Mouse (Mus musculus) embryonic facial prominence, embryonic 10.5 days (tissue): ENCODE results near the gene Zbtb40. TPM values are rescaled to one million over a fixed set of nuclear protein-coding genes. Genes with fewer than 3 reads are reported as not detected.

Experiments used
- DNase-seq: peaks from one replicate; pipeline ENCODE4 v3.0.0-alpha.2; 2017; ENCODE audit warnings: low spot score
- H3K27ac ChIP-seq: fragments of 300-500 bp; sonication (generic); replicated peaks from 2 replicates; pipeline ENCODE4 v1.5.1; 2016; ENCODE audit warnings: mild to moderate bottlenecking
- H3K27me3 ChIP-seq: fragments of 300-500 bp; sonication (generic); replicated peaks from 2 replicates; pipeline ENCODE4 v1.6.1; 2016; ENCODE audit warnings: low read depth, mild to moderate bottlenecking; ENCODE audit not compliant: poor library complexity, severe bottlenecking
- H3K36me3 ChIP-seq: fragments of 300-500 bp; sonication (generic); replicated peaks from 2 replicates; pipeline ENCODE4 v1.6.1; 2016; ENCODE audit warnings: mild to moderate bottlenecking, moderate library complexity
- H3K4me1 ChIP-seq: fragments of 300-500 bp; sonication (generic); 2 replicates; pipeline ENCODE4 v1.6.1; 2016
- H3K4me3 ChIP-seq: fragments of 300-500 bp; sonication (generic); 2 replicates; pipeline ENCODE4 v1.5.1; 2016; ENCODE audit warnings: mild to moderate bottlenecking, moderate library complexity
- H3K9me3 ChIP-seq: fragments of 300-500 bp; sonication (generic); 2 replicates; pipeline ENCODE4 v1.6.1; 2016; ENCODE audit warnings: mild to moderate bottlenecking
- whole genome bisulfite sequencing: fragments of 180-500 bp; shearing (Covaris S2); methylation state at CpG from one replicate; pipeline ENCODE4 v1.1.7; 2016; 5-methylcytosine and 5-hydroxymethylcytosine counted together
- polyA plus RNA-seq: library from polyadenylated mRNA; unstranded; fragments of >200 nt; fragmentation: Nextera tagmentation; extraction: Ambion mirVana; gene quantifications from 2 replicates; pipeline ENCODE4 v1.2.1, GENCODE M21; 2016

Gene Zbtb40
- polyA plus RNA-seq, 1 experiment from 2014 or later: 6.5 TPM

DNA sequence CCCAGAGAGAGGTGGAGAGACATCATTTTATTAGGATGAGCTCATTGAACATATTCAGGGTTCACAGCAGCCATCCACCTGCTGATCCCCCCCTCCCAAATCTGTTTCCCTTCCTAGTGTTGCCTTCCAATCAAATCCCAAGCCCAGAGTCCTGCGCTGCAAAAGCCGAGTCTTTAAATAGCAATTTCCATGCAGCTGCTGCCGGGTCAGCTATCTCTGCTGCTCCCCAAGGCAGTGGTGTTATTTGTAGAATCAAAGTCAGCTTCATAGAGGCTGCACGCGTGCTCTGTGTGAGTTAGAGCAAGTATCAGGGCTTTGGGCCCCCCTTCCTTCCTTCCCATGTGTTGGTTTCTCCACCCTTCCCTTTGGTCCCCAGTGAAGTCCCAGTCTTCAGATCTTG, 5.2 kb upstream of the Zbtb40 start:
- no peaks in the 10 kb centered on the region for H3K36me3 ChIP-seq
- H3K9me3 ChIP-seq: peaks cover 12% of the 10 kb centered on the region; the same call in 1 of the 2 replicates
- no peak for DNase-seq
- H3K4me3 ChIP-seq: no peak overlapping the region
- H3K27ac ChIP-seq: no peak overlapping the region
- H3K27me3 ChIP-seq: peaks cover 63% of the 10 kb centered on the region
- H3K4me1 ChIP-seq: 0 out of 2 replicates have a peak, but pooled peaks cover 4% of the 10 kb centered on the region
- WGBS: 80% methylated on average over 5 of the region's 5 CpGs

DNA sequence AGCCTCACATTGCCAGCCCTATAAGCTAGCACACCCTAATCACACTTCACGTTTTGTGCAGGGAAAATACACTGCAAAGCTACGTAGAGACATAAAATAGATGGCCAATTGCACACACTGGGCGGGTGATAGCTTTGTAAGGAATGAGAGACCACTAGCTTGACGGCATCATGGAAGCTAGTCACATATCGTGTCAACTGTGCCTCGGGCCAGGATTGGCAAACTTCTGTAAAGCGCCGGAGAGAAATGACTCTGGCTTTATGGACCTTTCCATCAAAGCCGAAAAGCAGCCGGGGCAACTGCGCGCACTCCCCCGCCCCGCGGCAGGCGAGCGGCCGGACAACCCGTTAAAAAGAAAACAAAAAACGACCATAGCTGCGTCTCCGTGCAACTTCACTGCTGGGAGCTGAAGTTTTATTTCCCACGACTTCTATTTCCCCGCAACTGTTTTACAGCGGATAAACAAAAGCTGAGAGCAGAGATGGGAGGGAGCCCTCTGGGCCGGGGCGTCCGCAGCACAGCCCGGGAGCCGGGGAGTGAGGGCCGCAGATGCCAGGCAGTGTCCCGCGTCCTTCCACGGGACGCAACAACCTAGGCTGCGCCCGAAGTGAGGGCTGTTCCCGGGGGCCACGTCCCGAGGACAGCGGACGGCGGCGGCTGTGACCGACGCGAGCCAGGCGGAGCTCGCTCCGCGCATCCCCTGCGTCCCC, 606 bp downstream of the Zbtb40 start:
- Histone ChIP-seq H3K9me3 (peaks cover 12% of the 10 kb centered on the region; the same call in 1 of the 2 replicates), H3K4me3 (peak overlapping the region; percentile 93), H3K4me1 (peaks cover 36% of the 10 kb centered on the region), H3K27ac (peak overlapping the region; percentile 89), H3K27me3 (peaks cover 40% of the 10 kb centered on the region), H3K36me3 (no peaks in the 10 kb centered on the region)
- no peak for DNase-seq
- under 1% methylated on average over 52 of the region's 52 CpGs for WGBS

- DNase-seq: no peak
- Histone ChIP-seq H3K4me3 (no peak overlapping the region), H3K36me3 (no peaks in the 10 kb centered on the region), H3K9me3 (peaks cover 12% of the 10 kb centered on the region; the same call in 1 of the 2 replicates), H3K4me1 (peaks cover 54% of the 10 kb centered on the region), H3K27ac (no peak overlapping the region), H3K27me3 (peaks cover 21% of the 10 kb centered on the region)
- 90% methylated on average over 5 of the region's 5 CpGs for WGBS
These were observed 2.5 kb downstream of the Zbtb40 start for GRCm38 (mm10) chr4:137046110-137046509.

GRCm38 (mm10) chr4:137044516-137044915, 4.1 kb downstream of the Zbtb40 start:
- Histone ChIP-seq H3K36me3 (no peaks in the 10 kb centered on the region), H3K4me1 (peaks cover 62% of the 10 kb centered on the region), H3K9me3 (peaks cover 5% of the 10 kb centered on the region; the same call in 1 of the 2 replicates), H3K27ac (no peak overlapping the region; the same call in 1 of the 2 replicates), H3K27me3 (peaks cover 10% of the 10 kb centered on the region; the same call in 1 of the 2 replicates), H3K4me3 (no peak overlapping the region)
- WGBS: 39% methylated on average over 5 of the region's 5 CpGs
- no peak for DNase-seq

- Histone ChIP-seq H3K4me3 (0 out of 2 replicates have a peak overlapping the region, but pooled peaks have one; percentile 16), H3K36me3 (no peaks in the 10 kb centered on the region), H3K27ac (peak overlapping the region; percentile 8; the same call in 1 of the 2 replicates), H3K27me3 (peaks cover 8% of the 10 kb centered on the region; the same call in 1 of the 2 replicates), H3K9me3 (no peaks in the 10 kb centered on the region), H3K4me1 (peaks cover 59% of the 10 kb centered on the region)
- DNase-seq: no peak
- WGBS: 41% methylated on average over 11 of the region's 11 CpGs
These were observed 4.8 kb downstream of the Zbtb40 start for GRCm38 (mm10) chr4:137043799-137044198.

- Histone ChIP-seq H3K9me3 (no peaks in the 10 kb centered on the region), H3K4me3 (no peak overlapping the region), H3K4me1 (peaks cover 58% of the 10 kb centered on the region), H3K27me3 (peaks cover 8% of the 10 kb centered on the region; the same call in 1 of the 2 replicates), H3K27ac (no peak overlapping the region), H3K36me3 (no peaks in the 10 kb centered on the region)
- DNase-seq: no peak
- WGBS: 89% methylated on average over 8 of the region's 8 CpGs
These were observed 6.6 kb downstream of the Zbtb40 start for GRCm38 (mm10) chr4:137042039-137042438.

GRCm38 (mm10) chr4:137041161-137041621, 7.4 kb downstream of the Zbtb40 start:
- Histone ChIP-seq H3K9me3 (no peaks in the 10 kb centered on the region), H3K27ac (no peak overlapping the region; the same call in 1 of the 2 replicates), H3K36me3 (no peaks in the 10 kb centered on the region), H3K4me1 (peaks cover 58% of the 10 kb centered on the region), H3K27me3 (peaks cover 8% of the 10 kb centered on the region; the same call in 1 of the 2 replicates), H3K4me3 (no peak overlapping the region)
- WGBS: 59% methylated on average over 10 of the region's 10 CpGs
- peak; percentile 28 for DNase-seq

- H3K9me3 ChIP-seq: no peaks in the 10 kb centered on the region
- H3K4me1 ChIP-seq: peaks cover 52% of the 10 kb centered on the region
- 96% methylated on average over 7 of the region's 7 CpGs for WGBS
- H3K36me3 ChIP-seq: no peaks in the 10 kb centered on the region
- no peak overlapping the region for H3K4me3 ChIP-seq
- DNase-seq: no peak
- peaks cover 5% of the 10 kb centered on the region; the same call in 1 of the 2 replicates for H3K27me3 ChIP-seq
- no peak overlapping the region for H3K27ac ChIP-seq
These were observed 9.2 kb downstream of the Zbtb40 start for GRCm38 (mm10) chr4:137039441-137039840.

DNA sequence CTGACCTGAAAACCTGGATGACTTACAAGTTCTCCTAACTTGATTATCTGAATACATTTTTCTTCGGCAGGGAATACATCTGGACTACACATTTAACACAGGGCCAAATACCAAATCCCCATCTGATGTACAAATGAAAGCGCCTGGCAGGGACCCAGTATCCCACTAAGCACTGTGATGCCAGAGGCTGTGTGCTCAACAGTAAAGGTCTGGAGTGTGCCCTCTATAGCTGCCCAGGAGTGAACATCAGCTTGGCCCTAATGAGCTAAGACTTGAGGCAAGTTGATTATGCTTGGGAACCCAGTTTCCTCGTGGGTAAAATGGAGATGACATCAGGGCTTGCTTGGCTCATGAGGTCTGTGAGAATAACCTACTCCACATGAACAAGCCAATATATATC, 10.1 kb downstream of the Zbtb40 start:
- Histone ChIP-seq H3K27ac (no peak overlapping the region), H3K36me3 (no peaks in the 10 kb centered on the region), H3K27me3 (peaks cover 5% of the 10 kb centered on the region; the same call in 1 of the 2 replicates), H3K4me1 (peaks cover 46% of the 10 kb centered on the region), H3K4me3 (no peak overlapping the region), H3K9me3 (no peaks in the 10 kb centered on the region)
- no peak for DNase-seq
- WGBS: 79% methylated on average over 3 of the region's 3 CpGs

DNA sequence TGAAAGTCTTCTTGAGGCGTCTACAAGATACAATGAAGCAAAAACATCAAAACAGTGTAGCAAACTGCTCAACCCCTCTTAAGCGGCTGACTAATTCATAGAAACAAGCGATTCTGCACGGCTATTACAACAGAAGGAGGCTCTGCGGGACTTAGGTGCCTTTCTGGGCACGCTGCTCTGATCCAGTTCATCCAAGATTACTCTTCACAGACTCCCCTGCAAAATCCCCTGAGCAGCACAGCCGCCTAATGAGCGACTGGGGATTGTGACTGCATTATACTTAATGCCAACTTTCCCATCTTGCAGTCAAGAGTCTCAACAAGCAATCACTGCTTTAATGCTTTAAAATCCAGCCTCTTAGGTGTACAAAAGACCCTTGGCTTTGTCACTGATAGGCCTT, 10.5 kb downstream of the Zbtb40 start:
- H3K27me3 ChIP-seq: peaks cover 5% of the 10 kb centered on the region; the same call in 1 of the 2 replicates
- H3K36me3 ChIP-seq: no peaks in the 10 kb centered on the region
- H3K4me1 ChIP-seq: peaks cover 44% of the 10 kb centered on the region
- no peaks in the 10 kb centered on the region for H3K9me3 ChIP-seq
- H3K4me3 ChIP-seq: no peak overlapping the region
- H3K27ac ChIP-seq: no peak overlapping the region
- WGBS: 56% methylated on average over 8 of the region's 8 CpGs
- no peak for DNase-seq

DNA sequence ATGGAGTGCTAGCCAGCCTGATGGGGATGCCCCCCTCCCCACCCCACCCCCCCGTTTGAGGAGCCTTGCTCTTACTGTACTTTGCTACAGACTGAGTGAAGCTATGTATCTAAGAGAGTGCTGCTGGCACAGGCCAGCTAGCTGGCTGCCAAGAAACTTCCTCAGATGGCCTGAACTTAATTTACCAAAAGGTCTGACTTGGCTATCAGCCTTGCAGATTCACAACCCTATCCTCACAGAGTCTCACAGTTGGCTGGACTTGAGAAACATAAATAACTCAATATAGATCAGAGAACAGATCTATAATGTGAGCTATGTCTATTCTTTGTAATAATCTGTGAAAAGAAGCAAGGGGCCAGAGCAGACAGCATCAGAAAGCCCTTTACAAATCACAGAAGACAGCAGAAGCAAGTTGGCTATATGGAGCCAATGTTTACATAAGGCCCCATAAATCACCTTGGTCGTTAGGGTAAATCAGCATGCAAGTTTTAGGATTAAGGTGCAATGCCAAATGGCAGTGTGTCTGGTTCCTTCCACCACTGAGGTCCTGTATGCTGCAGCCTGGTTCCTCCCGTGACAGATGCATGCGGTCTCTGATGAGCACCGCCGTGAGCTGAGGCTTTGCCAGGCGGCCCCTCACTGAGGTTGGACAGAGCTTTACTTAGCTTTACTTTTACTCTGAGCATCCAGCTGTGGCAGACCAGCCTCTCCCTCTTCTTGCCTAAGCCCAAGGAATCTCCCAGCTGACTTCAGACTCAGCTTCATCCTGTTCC, 15.3 kb downstream of the Zbtb40 start:
- 66% methylated on average over 7 of the region's 7 CpGs for WGBS
- 0 out of 2 replicates have a peak overlapping the region, but pooled peaks have one; percentile 26 for H3K27ac ChIP-seq
- no peak for DNase-seq
- no peaks in the 10 kb centered on the region; the same call in 1 of the 2 replicates for H3K27me3 ChIP-seq
- H3K4me3 ChIP-seq: no peak overlapping the region
- no peaks in the 10 kb centered on the region for H3K9me3 ChIP-seq
- H3K4me1 ChIP-seq: peaks cover 33% of the 10 kb centered on the region
- no peaks in the 10 kb centered on the region for H3K36me3 ChIP-seq

GRCm38 (mm10) chr4:137032456-137032855, 16.1 kb downstream of the Zbtb40 start:
- DNase-seq: no peak
- H3K4me1 ChIP-seq: peaks cover 27% of the 10 kb centered on the region
- H3K9me3 ChIP-seq: no peaks in the 10 kb centered on the region
- no peak overlapping the region for H3K27ac ChIP-seq
- WGBS: 89% methylated on average over 4 of the region's 4 CpGs
- H3K36me3 ChIP-seq: no peaks in the 10 kb centered on the region
- H3K27me3 ChIP-seq: no peaks in the 10 kb centered on the region; the same call in 1 of the 2 replicates
- H3K4me3 ChIP-seq: no peak overlapping the region
